Mouse (Mus musculus): ENCODE measurements at regions not wholly inside any gene's neighbourhood (a gene's known extent, or its start where the extent isn't known, plus 50 kb on each side); places are given as distances from the start of the nearest gene placed in this dataset.

- no peak for TF ChIP-seq POLR2A (IDR thresholded peaks at IDR 0.05; ENCODE audit: insufficient read length, low read depth)
- no peak for TF ChIP-seq POLR2AphosphoS2 (IDR thresholded peaks at IDR 0.05; ENCODE audit: insufficient read length, low read depth)
- no peak for TF ChIP-seq MAX (IDR thresholded peaks at IDR 0.05; ENCODE audit: low read depth)
- TF ChIP-seq E2F4 (IDR thresholded peaks at IDR 0.05; ENCODE audit: insufficient read depth): no peak
- no peak for TF ChIP-seq TCF12 (IDR thresholded peaks at IDR 0.05; ENCODE audit: insufficient read depth, poor library complexity, severe bottlenecking)
- no peak for TF ChIP-seq MYOD1 (IDR thresholded peaks at IDR 0.05; ENCODE audit: control insufficient read depth in 1 of 3, insufficient read length in 2 of 3, low read depth in 2 of 3)
- TF ChIP-seq REST (IDR thresholded peaks at IDR 0.05; ENCODE audit: insufficient read depth, insufficient read length): no peak
- no peak for TF ChIP-seq MYOG (IDR thresholded peaks at IDR 0.05; ENCODE audit: control insufficient read depth in 1 of 3, insufficient read depth in 1 of 3, insufficient read length in 2 of 3, low read depth in 2 of 3)
These were observed 104.9 kb upstream of the Zfp648 start for GRCm38 (mm10) chr1:154096113-154096512.

Data from myocyte (in vitro differentiated cells).